Mouse (Mus musculus) erythroblast, embryonic 14.5 days (primary cell): ENCODE measurements around the gene 1700013F07Rik.
"Not testable (repeated sequence)": the region's sequence is repeated elsewhere in the genome, so short reads cannot be mapped to it uniquely, and the experiment has no call there.

ENCODE experiments used
- GATA1 ChIP-seq: IDR thresholded peaks from 2 replicates; pipeline ENCODE4 v1.6.1; 2012; ENCODE audit warnings: low read length, inconsistent platforms, mixed read lengths
- TAL1 ChIP-seq: IDR thresholded peaks from 3 replicates; pipeline ENCODE4 v1.6.1; 2012; ENCODE audit warnings: low read length, inconsistent platforms, mixed read lengths

- not testable (repeated sequence) for TF ChIP-seq GATA1, TAL1
These were observed 35.7 kb downstream of the 1700013F07Rik start for GRCm38 (mm10) chr3:108569636-108570035.
